Mouse (Mus musculus): Measurements from ENCODE around the gene Dtx4. TPM values are rescaled to one million over a fixed set of nuclear protein-coding genes. Genes with fewer than 3 reads are reported as not detected.
A peak's percentile ranks its signal among the peaks of the same experiment; 100 is the strongest.
"Not testable (repeated sequence)": the region's sequence is repeated elsewhere in the genome, so short reads cannot be mapped to it uniquely, and the experiment has no call there.

The Dtx4 gene
- total RNA-seq (2018; cell fraction: chromatin; rRNA removed): 100 to 1,000 TPM in 4 of 26 experiments, 10 to 100 TPM in 14, 1 to 10 TPM in 8; 7.0 to 144 (median 22.3) TPM
- total RNA-seq (2018; cell fraction: cytosol; rRNA removed): 10 to 100 TPM; 10.2 to 96.6 (median 29.8) TPM
- 100 to 1,000 TPM in 3 of 26 experiments, 10 to 100 TPM in 21, 1 to 10 TPM in 2; 8.5 to 133 (median 28.5) TPM for total RNA-seq (2018; cell fraction: nucleus; rRNA removed)
- 17.5 to 35.6 TPM (median 30.8 TPM) in 3 replicates for polyA plus RNA-seq (2018)

DNA sequence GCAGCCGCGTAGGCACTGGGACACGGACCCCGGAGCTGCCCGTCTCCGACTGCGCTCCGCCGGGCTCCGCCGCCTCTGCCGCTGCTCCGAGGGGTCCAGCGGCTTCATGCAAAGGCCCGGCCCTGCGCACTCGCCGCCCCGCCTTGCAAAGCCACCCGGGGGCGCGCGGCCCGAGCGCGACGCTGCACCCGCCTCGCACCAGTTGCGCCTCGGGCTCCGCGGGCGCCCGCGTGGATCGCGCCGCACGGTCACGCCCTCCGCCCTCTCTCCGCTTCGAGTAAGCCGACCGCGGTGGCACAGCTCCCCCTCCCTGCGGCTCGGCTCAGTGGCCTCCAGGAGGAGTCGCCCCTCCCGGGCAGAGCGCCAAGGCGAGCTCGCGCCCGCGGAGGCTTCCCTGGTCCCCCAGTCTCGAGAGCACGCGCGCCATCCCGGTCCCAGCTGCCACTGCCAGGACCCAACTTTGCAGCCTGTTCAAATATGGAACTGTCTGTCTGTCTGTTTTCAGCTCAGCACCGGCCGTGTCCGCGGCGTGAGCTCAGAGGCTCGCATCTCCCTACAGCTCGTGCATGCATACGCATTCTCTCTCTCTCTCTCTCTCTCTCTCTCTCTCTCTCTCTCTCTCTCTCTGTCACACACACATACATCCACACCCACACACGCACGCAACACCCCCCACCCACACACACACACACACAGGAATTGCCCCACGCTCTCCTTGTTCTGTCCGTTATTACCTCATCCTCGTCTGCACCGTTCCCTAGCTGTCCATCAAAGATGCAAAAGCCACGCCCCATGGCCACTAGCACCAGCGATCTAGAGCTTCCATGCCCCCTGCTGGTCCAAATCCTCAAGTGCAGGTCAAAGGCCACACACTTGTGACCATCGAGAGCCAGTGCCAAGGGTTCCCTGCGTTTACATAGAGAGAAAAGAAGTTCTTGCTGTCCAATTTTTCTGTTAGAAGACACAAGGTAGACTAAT lies at the start of gene Dtx4:
Dtx4 (minus strand) TSS at position 85 of the 978 bp plus-strand sequence.
- under 1% methylated on average over 65 of the region's 80 CpGs for WGBS (ENCODE audit: missing documents)
- Histone ChIP-seq H3K4me3 (ENCODE audit: inconsistent target) (peak within 1 kb of the TSS; percentile 45), H3K27ac (peak within 1 kb of the TSS; percentile 38), H3K79me2 (ENCODE audit: inconsistent target) (peaks cover 42% of the 10 kb centered on the region; the same call in 1 of the 2 replicates), H3K36me3 (ENCODE audit: inconsistent target) (no peaks in the 10 kb centered on the region)

DNA sequence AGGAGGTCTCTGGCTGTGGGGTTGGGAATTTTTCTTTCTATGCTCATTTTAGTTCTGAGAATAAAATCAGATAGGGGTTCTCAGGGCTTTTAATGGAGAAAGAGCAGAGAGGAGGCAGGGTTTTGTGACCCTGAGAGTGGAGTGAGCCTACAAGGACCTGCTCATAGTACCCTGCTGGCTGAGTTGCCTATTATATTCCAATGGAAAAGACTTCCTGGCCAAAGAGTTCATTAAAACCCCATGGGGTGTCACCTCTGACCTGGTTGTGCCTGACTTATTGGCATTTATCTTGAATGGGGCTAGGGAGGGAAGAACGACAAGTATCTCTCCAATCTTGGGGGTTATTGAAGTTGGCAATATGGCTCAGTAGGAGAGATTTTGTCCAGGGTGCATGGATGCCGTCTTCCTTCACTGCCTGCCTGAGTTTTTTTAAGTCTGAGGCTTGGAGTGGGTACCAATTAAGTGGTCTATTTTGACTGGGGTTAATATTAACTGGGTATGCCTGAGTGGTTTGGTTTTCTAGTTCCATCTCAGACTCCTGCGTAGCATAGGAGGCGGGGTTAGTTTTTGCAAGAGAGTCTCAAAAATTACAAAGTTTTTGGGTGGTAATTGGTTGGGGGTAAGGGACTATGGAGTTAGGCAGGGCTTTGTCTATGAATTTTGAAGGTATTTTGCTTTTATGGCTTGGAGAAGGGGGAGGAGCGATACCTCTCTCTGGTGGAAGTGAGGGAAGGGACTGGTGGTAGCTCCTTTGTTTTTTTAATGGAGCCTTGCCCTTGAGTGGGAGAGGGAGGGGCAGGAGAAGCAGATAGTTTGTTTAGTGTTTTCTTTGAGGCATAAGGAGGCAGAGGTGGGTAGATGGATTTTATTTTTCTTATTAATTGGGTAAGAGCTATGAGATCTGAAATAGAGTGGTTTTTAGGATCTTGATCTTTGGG lies 49.0 kb upstream of the Dtx4 start:
- Histone ChIP-seq H3K4me3 (ENCODE audit: inconsistent target) (no peak overlapping the region), H3K79me2 (ENCODE audit: inconsistent target) (no peaks in the 10 kb centered on the region), H3K36me3 (ENCODE audit: inconsistent target) (no peaks in the 10 kb centered on the region), H3K27ac (no peak overlapping the region)
- 94% methylated on average over 5 of the region's 5 CpGs for WGBS (ENCODE audit: missing documents)

DNA sequence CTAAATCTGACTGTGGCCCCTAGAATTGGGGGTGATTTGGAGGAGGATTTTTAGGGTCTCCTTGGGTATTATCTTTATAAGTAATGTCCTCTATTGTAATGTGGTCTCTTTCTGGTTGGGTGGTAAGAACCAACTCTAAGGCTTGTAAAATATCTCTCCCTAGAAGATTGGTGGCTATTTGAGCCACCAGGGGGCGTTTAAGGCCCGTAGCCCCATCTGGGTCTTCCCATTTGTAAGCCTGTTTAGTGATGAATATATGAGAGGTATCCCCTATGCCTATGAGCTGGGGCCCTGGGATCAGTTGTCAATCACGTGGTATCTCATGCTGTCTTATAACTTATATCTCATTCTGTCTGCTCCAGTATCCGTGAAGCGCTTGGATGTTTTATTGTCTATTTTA lies 47.9 kb upstream of the Dtx4 start:
- no peak overlapping the region for H3K27ac ChIP-seq
- no peaks in the 10 kb centered on the region for H3K79me2 ChIP-seq (ENCODE audit: inconsistent target)
- H3K4me3 ChIP-seq (ENCODE audit: inconsistent target): no peak overlapping the region
- WGBS (ENCODE audit: missing documents): 78% methylated on average over 5 of the region's 5 CpGs
- no peaks in the 10 kb centered on the region for H3K36me3 ChIP-seq (ENCODE audit: inconsistent target)

DNA sequence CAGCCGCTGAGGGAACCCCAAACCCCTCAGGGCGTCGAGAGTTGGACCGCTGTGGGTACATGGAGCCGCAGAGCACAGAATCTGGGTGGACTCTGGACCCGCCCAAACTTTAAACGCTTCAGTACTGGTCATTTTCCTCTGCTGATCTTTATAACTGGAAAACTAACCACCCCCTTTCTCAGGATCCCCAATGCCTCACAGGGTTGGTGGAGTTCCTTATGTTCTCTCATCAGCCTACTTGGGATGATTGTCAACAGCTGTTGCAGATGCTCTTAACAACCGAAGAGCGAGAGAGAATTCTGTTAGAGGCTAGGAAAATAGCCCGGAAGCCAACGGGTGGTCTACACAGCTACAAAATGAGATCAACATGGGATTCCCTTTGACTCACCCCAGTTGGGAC lies 44.2 kb upstream of the Dtx4 start, which contains the start of gene Fam111a:
Fam111a (plus strand) TSS at position 301 of the 400 bp plus-strand sequence.
- 94% methylated on average over 11 of the region's 11 CpGs for WGBS (ENCODE audit: missing documents)
- not testable (repeated sequence) for H3K27ac ChIP-seq; H3K79me2 ChIP-seq (ENCODE audit: inconsistent target); H3K4me3 ChIP-seq (ENCODE audit: inconsistent target); H3K36me3 ChIP-seq (ENCODE audit: inconsistent target)

DNA sequence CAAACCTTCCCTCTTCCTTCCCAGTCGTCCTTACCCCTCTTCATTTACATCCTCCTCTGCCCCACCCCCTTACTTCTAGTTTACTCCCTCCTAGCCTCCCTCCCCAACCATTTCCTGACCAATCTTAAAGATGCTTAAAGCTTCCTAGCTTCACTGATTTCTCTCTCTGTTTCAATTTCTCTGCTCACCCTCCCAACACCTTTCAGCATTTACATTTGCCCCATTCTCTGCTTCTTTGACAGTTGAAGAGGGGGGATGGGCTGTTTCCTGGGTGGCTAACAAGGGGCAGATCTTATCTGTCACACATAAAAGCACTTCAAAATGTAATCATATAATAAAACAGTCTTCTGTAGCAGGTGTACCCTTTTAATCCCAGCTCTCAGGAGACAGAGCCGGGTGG lies 40.4 kb upstream of the Dtx4 start:
- WGBS (ENCODE audit: missing documents): 75% methylated on average over 1 of the region's 2 CpGs

DNA sequence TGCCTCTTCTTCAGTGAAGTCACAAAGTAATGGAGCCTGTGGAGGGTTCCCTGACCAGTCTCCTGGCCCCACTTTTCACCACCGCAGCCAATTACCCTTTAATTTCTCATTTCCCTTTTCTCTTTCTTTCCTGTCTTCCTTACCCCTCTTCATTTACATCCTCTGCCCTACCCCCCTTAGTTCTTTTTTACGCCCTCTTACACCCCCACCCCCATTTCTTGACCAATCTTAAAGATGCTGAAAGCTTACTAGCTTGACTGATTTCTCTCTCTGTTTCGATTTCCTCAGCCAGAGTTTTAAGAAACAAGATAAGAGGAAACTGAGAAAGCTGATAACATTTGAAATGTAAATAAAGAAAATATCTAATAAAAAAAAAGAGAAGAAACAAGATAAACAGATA lies 39.5 kb upstream of the Dtx4 start:
- WGBS (ENCODE audit: missing documents): 55% methylated on average over 3 of the region's 3 CpGs
- Histone ChIP-seq H3K27ac (no peak overlapping the region), H3K36me3 (ENCODE audit: inconsistent target) (no peaks in the 10 kb centered on the region), H3K79me2 (ENCODE audit: inconsistent target) (peaks cover 27% of the 10 kb centered on the region; the same call in 1 of the 2 replicates), H3K4me3 (ENCODE audit: inconsistent target) (no peak overlapping the region)

More for the DNA sequence above, 40.4 kb upstream of the Dtx4 start:
- peaks cover 27% of the 10 kb centered on the region; the same call in 1 of the 2 replicates for H3K79me2 ChIP-seq (ENCODE audit: inconsistent target)
- no peak overlapping the region for H3K27ac ChIP-seq
- H3K36me3 ChIP-seq (ENCODE audit: inconsistent target): no peaks in the 10 kb centered on the region
- H3K4me3 ChIP-seq (ENCODE audit: inconsistent target): no peak overlapping the region

DNA sequence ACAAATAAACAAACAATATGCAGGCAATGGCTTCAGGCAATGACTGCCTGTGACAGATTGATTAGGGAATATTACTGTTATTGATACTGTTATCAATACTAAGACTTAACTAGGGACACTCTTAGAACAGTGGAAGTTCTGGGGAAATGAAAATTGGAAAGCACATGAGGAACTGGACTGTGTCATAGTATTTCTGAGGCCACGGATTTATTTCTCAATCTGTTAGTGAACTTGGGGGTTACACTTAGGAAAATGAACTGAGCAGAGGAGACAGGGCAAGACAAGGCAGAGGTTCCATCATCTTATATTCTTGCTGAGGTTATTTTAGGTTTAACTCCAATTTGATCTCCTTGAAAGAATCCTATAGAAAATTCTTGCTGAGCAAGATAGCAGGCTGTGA lies 38.7 kb upstream of the Dtx4 start:
- Histone ChIP-seq H3K79me2 (ENCODE audit: inconsistent target) (peaks cover 27% of the 10 kb centered on the region; the same call in 1 of the 2 replicates), H3K27ac (no peak overlapping the region), H3K36me3 (ENCODE audit: inconsistent target) (no peaks in the 10 kb centered on the region), H3K4me3 (ENCODE audit: inconsistent target) (no peak overlapping the region)
- 8% methylated on average over 1 of the region's 1 CpGs for WGBS (ENCODE audit: missing documents)

DNA sequence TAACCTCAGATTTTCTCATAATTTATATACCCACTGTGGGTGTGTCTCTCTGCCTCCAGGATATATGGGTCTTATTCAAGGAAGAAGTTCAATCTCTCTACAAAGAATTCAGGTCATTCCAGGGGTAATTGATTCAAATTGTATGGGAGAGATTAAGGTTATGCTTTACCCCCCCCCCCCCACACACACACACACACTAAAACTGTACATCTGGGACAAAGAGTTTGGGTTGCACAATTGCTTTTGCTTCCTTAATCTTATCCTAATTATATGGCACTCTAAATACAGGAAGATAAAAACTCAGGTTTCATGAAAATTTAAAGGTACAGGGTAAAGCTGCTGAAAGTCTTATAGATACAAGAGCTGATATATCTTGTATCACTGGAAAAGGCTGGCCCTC lies 35.9 kb upstream of the Dtx4 start:
- Histone ChIP-seq H3K4me3 (ENCODE audit: inconsistent target) (no peak overlapping the region), H3K79me2 (ENCODE audit: inconsistent target) (peaks cover 27% of the 10 kb centered on the region; the same call in 1 of the 2 replicates), H3K27ac (no peak overlapping the region), H3K36me3 (ENCODE audit: inconsistent target) (0 out of 2 replicates have a peak, but pooled peaks cover 5% of the 10 kb centered on the region)

DNA sequence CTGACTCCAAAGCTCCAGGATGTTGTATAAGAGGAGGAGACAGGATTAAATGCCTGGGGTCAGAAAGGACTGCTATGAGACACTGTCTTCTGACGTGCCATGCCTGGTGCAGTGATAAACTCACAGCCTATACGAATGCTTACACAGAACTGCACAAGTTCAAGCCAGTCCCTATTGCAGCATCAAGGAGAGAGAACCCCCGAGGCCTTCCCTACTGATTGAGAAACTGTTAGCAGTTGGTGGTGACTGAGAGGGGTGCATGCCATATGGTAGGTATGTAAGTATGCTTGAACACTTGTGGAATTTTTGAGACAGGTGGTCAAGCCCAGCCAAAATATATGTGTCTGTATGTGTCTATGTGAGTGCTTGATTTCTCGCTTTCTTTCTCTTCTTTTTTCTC lies 22.1 kb upstream of the Dtx4 start:
- H3K27ac ChIP-seq: no peak overlapping the region
- 73% methylated on average over 4 of the region's 4 CpGs for whole genome bisulfite sequencing (ENCODE audit: missing documents)
- no peaks in the 10 kb centered on the region for H3K36me3 ChIP-seq (ENCODE audit: inconsistent target)
- H3K79me2 ChIP-seq (ENCODE audit: inconsistent target): no peaks in the 10 kb centered on the region
- H3K4me3 ChIP-seq (ENCODE audit: inconsistent target): no peak overlapping the region

DNA sequence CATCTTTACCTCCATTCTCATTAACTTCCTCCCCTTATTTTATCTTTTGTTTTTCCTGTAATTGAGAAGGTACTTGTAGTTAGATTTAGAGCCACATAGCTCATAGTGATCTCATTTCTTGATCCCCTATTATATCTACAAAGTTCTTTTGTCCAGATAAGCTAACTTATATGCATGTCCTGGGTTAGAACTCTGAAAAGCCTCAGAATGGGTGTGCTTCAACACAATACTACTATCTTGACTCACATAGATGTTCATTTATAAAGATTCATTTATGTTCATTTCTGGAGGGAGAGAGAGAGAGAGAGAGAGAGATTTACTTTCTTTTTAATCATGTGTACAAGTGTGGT lies 17.3 kb upstream of the Dtx4 start:
- Histone ChIP-seq H3K79me2 (ENCODE audit: inconsistent target) (no peaks in the 10 kb centered on the region), H3K4me3 (ENCODE audit: inconsistent target) (peak overlapping the region; percentile 50), H3K27ac (peak overlapping the region; percentile 72; the same call in 1 of the 2 replicates), H3K36me3 (ENCODE audit: inconsistent target) (no peaks in the 10 kb centered on the region)

DNA sequence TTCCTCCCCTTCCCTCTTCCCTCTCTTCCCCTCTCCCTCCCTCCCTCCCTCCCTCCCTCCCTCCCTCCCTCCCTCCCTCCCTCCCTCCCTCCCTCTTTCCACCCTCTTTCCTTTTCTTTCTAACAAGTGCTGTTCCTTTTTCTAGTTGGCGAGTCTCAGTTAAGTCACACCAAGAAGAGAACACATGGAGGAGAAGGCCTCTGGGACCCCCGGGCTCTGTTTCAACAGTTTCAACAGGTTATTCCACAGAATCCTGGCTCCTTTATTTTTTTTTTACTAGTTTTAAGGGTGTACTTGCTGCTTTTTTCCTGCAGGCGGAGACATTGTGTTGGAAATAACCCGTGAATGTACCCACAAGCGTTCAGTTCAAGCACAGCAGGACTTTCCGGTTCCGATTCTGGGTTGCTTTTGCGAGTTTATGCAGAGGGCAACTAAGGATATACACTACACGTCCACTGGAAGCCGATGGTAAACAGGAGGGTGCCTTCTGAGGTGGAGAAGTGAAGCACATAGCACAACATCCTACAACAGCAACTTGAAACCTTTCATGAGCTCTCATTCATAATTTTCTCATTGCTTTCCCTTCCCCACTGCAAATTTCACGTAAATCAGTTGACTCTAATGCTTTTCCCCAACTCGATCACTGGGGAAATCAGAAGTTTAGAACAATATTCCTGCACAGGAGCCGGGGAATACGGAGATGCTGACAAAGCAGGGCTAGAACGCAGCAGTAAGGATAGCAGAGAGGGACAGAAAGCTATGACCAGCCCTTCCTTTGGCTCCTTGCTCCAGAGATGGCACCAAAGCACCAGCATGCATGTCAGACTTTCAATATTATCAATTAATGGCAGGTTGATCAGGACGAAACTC lies 16.7 kb upstream of the Dtx4 start:
- no peaks in the 10 kb centered on the region for H3K36me3 ChIP-seq (ENCODE audit: inconsistent target)
- H3K4me3 ChIP-seq (ENCODE audit: inconsistent target): peak overlapping the region; percentile 50
- H3K27ac ChIP-seq: peak overlapping the region; percentile 72
- 4% methylated on average over 16 of the region's 16 CpGs for WGBS (ENCODE audit: missing documents)
- H3K79me2 ChIP-seq (ENCODE audit: inconsistent target): no peaks in the 10 kb centered on the region

DNA sequence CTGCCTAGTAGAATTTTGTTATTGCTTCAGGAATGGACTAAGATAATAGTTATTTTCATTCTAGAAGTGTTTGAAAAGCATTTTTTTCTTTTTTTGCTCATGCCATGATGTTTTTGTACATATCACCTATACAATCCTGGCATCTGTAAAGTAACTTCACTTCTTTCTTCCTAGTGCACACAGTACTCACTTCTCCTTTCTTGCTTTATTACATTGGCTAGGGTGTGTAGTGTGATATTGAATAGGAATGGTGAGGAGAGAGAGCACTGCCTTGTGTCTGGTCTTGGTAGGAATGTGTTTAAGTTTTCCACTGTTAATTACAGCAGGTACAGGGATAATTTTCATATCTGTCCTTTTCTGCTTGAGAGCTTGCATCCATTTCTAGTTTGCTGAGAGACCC lies 13.4 kb upstream of the Dtx4 start:
- H3K79me2 ChIP-seq (ENCODE audit: inconsistent target): no peaks in the 10 kb centered on the region
- H3K27ac ChIP-seq: no peak overlapping the region
- no peak overlapping the region for H3K4me3 ChIP-seq (ENCODE audit: inconsistent target)
- H3K36me3 ChIP-seq (ENCODE audit: inconsistent target): no peaks in the 10 kb centered on the region

DNA sequence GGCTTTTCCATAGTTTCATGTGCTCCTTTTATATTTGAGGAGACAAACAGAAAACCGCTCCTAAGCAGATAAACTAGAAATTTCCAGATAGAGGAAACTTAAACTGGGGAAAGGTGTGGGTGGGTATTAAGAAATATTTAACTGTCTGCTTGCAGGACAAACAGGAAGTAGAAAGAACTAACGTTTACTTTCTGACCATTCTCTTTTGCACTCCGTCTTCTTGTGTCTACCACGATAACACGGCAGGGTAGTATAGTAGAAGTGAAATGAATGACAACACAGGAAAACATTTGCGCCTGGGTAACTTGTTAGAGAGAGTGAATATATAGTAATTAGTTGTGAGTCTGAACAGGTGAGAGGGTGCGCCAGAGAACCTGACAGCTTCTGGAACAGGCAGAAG lies 1.5 kb upstream of the Dtx4 start:
- 58% methylated on average over 6 of the region's 7 CpGs for WGBS (ENCODE audit: missing documents)
- Histone ChIP-seq H3K79me2 (ENCODE audit: inconsistent target) (peaks cover 31% of the 10 kb centered on the region; the same call in 1 of the 2 replicates), H3K4me3 (ENCODE audit: inconsistent target) (no peak overlapping the region), H3K27ac (no peak overlapping the region), H3K36me3 (ENCODE audit: inconsistent target) (no peaks in the 10 kb centered on the region)
